Mouse (Mus musculus): ENCODE measurements around the gene Adipor2.

DNA sequence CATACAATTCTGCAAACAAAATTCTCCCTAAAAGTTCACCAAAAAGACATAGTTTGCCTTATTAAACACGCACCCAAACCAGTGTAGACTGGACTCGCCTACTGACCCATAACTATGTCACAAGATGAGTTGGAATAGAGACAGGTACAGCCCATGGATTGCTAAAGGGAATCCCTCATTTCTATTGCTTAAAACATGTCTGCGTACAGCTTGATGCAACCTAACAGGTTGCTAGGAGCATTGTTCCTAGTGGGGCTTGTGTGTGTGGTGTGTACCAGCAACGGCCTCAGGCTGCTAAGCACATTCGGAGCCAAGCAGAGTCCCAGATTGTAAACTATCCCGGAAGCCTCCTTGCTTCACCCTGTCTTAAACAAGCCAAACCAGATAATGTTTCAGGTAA is 861 bp downstream of the Adipor2 start:
- no peak for TF ChIP-seq EP300 (IDR thresholded peaks at IDR 0.05; ENCODE audit: insufficient read depth, low read depth, low read length)
- no peak for TF ChIP-seq CTCF (IDR thresholded peaks at IDR 0.05; ENCODE audit: low read depth, low read length)
- no peak for TF ChIP-seq POLR2A (IDR thresholded peaks at IDR 0.05; ENCODE audit: insufficient read depth, low read length)
